Mouse (Mus musculus): ENCODE data around the gene Tbx4.

- TF ChIP-seq CTCF (IDR thresholded peaks at IDR 0.05; ENCODE audit: low read depth): 0 out of 2 replicates have a peak, but pooled peaks have one; percentile 12
- no peak for TF ChIP-seq EP300 (IDR thresholded peaks at IDR 0.05; ENCODE audit: low read depth)
Observed at GRCm38 (mm10) chr11:85841211-85841681, 45.0 kb upstream of the Tbx4 start.
